Mouse (Mus musculus) retina, postnatal 1 day (tissue): ENCODE data around the gene Gorab.

Source experiments
- DNase-seq: peaks from one replicate; pipeline ENCODE4 v3.0.0-alpha.2; 2012

Gene Gorab

GRCm38 (mm10) chr1:163355626-163356156 is 47.8 kb downstream of the Gorab start:
- no peak for DNase-seq

GRCm38 (mm10) chr1:163350988-163351387 is 52.5 kb downstream of the Gorab start:
- DNase-seq: no peak

DNA sequence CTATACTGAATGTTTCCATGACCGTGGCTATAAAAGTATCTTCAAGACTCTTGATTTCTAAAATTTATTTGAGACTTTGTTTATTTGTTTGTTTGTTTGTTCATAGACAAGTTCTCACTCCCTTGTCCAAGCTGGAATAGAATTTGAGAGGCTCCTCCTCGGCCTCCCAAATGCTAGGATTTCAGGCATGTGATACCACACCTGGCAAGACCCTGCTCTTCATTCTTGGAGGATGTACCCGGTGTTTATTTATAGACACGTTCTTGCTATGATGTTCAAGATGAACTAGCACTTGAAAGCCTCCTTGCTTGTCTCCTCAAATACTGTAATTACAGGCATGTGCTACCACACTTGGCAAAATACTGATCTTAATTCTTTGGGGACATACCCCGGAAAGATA is 57.9 kb downstream of the Gorab start:
- DNase-seq: no peak

GRCm38 (mm10) chr1:163344931-163345330 is 58.5 kb downstream of the Gorab start:
- DNase-seq: peak; percentile 12

- no peak for DNase-seq
Observed at GRCm38 (mm10) chr1:163339219-163339561, 64.3 kb downstream of the Gorab start.

DNA sequence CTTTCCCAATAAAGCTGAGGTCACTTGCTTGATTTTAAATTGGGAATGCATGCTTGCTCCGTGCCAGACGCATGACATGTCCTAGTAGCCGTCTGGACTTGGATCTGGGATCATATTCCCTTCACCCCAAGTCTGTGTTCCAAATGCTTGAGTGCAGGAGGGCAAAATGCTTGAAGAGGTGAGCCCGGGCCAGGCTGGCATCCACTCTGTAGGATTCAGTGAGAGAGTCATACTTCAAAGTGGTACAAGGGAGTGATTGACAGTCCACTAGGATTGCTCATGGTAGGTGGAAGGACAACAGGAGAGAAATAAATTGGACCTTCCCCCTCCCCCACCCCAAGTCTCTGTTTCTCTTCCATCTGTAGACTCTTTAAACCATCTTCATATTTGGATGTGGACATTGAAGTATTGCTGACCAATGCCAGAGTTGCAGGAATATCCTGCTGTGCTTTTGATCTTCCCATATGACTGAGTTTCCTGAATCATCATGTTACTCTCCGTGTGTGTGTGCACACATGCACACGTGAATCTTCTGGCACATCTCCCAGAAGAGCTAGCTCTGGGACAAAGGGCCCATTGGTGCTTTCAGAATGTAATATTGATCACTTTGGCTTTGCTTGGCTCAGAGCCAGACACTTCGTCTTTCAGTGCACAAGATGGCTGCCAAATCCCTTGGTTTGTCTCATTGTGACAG is 64.8 kb downstream of the Gorab start:
- peak; percentile 47 for DNase-seq

- DNase-seq: no peak
Observed at GRCm38 (mm10) chr1:163337821-163338220, 65.6 kb downstream of the Gorab start.
